Mouse (Mus musculus): ENCODE measurements at regions not wholly inside any gene's neighbourhood (a gene's known extent, or its start where the extent isn't known, plus 50 kb on each side); places are given as distances from the start of the nearest gene placed in this dataset.

GRCm38 (mm10) chr2:79086280-79086679, 168.9 kb upstream of the Itga4 start:
- TF ChIP-seq TAL1 (IDR thresholded peaks at IDR 0.05; ENCODE audit: low read length) = no peak
- no peak for TF ChIP-seq GATA1 (IDR thresholded peaks at IDR 0.05; ENCODE audit: low read length)

Measured in erythroblast, embryonic 14.5 days (primary cell).